Mouse (Mus musculus) spleen, postnatal 10 days (tissue): ENCODE measurements around the gene Gm27179.
"Not testable (repeated sequence)": the region's sequence is repeated elsewhere in the genome, so short reads cannot be mapped to it uniquely, and the experiment has no call there.

Source experiments
- DNase-seq, 2 experiments: peaks; one replicate each; pipeline ENCODE4 v3.0.0; 2021 to 2022; ENCODE audit warnings: low spot score in 2 of 2

Gm27179 gene

DNA sequence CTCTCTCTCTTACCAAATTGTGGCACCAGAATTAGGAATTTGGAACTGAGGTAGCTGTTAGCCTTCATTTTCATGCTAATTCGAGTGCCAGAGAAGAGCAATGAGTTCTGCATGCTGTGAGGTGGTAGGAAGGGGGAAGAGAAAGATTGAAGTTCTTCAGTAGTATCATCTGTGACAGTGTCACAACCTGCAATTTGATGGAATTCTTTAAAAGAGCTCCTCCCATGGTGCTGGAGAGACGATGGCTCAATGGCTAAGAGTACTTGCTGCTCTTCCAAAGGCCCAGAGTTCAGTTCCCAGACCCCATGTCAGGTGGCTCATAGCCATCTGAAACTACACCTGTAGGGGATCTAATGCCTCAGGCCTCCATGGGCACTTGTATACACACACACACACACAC lies at the start of gene Gm27179:
TSS of gene Gm27179 (minus strand) at position 101 of the 400 bp plus-strand sequence.
- DNase-seq: not testable (repeated sequence)

DNA sequence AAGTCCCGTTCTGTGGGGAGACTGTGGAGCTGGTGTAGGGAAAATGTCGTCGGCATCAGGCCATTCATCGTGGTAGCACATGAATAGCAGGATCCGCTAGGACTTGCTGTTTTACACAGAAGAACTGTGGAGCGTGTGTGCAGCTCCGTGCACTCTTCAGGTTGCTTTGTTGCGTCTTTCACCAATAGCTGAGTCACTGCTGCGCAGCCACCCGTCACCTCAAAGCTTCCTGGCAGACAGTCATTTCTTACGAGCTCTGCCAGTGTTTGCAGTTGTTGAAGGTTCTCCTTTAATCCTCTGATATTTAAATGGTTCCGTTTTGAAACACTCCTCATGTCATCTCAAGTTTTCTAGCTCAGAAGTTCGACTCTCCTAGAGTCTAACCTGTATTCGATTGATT lies 45.2 kb upstream of the Gm27179 start:
- DNase-seq: not testable (repeated sequence)

DNA sequence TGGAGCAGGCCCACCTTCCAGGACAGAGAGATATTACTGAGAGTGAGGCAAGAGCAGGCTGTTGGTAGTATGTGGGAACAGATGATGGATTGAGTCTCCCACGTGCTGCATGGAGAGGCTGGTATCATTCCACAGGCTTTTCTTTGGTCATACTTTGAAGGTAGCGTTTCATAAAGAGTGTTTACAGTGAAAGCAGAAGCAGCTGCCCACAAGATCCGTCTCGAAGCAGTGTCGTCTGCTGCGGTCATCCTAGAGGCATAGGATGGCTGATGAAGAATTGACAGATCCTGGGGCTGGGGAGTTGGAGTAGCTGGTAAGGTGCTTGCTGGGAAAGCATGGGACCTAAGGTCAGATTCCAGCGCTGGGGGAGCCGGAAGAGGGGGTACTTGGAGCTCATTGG lies 44.5 kb upstream of the Gm27179 start:
- not testable (repeated sequence) for DNase-seq

DNA sequence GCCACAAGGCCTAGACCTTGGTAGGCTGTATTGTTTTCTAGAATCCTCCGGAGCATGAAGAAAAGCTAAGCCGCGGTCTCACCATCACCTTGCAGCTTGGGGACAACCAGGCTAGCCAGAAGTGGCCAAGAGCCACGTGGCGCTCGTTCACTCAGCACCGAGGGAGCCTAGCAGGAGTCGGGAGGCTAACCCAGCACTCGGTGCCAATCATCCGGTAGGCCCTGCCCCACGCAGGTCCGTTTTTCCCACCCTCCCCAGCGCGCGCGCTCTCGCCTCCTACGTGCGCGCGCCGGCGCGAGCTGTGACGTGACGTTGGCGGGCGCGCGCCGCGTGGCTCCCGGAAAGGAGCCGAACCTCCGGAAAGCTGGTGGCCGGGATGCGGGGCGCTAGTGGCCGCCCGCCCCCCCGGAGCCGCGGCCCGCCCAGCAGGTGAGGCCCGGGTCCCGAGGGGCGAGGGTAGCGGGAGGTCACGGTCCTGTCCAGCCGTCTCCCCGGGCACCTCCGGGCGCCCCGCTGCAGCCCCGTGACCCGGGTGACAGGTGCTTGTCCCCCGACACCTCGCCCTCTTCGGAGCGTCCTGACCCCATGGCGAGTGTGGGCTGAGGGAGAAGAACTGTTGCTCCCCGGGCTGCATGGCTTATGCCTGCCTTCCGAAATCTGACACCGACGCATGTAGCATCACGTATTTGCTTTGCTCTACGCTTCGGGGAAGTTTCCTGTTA lies 42.9 kb upstream of the Gm27179 start, which contains the start of gene Entpd4b:
TSS of gene Entpd4b (plus strand) at position 315 of the 722 bp plus-strand sequence.
- not testable (repeated sequence) for DNase-seq

DNA sequence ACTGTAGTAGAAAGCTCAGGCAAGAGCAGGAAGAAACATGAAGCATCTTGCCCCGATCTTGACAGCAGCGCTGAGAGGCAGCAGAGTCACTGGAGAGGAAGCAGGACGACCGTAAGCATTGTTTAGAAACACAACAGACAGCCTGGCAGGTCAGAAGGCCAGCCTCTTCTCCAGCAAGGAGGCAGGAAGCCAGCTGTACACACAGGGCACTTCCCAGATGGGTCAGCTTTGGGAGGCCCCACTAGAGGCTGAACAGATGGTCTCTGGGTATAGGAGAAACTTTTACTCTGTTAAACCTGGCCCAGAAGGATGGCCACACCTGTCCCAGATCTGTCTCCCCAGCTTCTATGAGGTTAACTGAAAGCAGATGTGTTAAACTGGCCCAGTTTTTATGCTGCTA lies 35.0 kb upstream of the Gm27179 start:
- not testable (repeated sequence) for DNase-seq

DNA sequence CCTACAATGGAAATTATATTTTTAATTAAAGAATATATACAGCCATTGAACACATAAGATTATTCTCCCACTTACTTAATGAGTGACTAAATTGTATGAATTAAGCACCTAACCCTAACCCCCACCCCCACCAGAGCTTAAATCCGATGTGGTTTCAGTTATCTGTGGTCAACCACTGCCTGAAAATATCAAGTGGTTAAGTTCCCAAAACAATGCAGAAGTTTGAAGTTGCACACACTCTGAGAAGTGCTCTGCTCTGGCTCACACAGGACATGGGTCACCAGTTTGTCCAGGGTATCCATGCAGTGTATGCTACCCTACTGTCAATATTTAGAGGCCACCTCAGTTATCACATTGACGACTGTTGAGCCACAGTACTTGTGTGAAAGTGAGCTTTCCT lies 32.7 kb upstream of the Gm27179 start:
- not testable (repeated sequence) for DNase-seq

DNA sequence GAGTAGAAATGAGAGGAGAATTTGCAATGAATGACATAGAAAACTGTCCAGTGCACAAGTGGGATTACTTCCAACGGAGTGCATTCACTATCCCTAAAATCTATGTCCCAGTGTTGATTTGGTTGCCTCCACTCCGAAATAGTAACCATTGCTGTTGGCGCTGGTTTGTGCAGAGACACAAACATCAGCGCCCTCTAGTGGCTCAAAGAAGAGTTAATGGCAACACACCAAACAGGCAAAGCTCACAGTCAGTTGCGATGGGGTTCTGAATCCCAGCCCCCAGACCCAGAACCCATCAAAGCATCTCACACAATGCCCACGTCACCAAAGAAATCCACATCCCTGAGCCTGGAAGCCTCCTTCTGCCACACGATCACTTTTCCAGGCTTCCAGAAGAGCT lies 31.7 kb upstream of the Gm27179 start:
- DNase-seq: not testable (repeated sequence)

DNA sequence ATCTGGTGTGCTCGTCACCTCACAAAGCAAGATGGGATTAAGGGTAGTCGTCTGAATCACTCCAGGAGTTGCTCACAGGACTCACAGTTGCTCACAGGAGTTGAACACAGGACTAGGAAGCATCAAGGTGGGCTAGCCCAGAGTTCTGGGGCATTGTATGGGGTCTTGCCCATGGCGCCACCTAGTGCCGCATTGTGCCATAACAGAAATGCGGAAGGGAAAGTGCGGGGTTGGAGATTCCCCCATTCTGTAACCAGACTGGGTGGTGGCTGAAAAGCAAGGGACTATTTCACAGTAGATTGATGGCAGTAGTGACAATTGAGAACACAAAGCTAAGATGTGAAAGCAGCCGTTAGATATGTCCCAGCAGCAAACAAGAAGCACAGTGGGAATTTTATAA lies 30.3 kb upstream of the Gm27179 start:
- DNase-seq: not testable (repeated sequence)

DNA sequence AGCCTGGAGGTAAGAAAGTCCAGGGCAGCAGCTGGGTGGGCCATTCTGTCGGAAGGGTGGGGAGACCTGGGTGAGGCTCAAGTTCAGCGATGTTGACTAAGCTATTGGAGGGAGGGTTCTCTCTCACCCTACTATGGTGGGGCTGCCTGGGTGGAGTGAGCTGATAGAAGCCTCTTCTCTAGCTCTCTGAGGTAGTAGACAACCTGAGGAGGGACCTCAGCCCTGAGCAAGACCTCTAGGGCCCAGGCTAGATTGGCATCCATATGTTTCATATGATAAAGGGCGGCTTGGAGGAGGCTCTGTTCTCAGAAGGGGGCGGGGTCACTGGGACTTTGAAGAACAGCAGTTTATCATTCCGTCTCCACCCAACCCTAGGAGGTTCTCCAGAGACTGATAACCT lies 27.8 kb upstream of the Gm27179 start:
- not testable (repeated sequence) for DNase-seq

DNA sequence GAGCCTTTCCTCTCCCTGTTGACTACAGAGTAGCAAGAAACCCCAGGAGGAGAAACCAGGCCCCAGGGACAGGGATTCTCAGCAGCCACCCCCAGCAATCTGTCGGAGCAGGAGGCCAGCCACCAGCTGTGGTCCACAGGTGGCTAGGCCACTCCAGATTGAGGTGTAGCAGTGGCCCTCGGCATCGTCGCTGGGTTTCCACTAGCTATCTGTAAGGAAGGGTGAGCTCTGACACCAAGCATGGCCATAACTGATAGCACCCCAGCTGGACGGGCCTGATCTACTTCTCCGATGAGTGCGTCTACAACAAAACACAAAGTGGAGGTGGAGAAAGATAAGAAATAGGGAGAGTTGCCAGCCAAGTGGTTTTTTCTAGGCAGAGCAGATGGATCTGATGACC lies 24.2 kb upstream of the Gm27179 start:
- DNase-seq: not testable (repeated sequence)

DNA sequence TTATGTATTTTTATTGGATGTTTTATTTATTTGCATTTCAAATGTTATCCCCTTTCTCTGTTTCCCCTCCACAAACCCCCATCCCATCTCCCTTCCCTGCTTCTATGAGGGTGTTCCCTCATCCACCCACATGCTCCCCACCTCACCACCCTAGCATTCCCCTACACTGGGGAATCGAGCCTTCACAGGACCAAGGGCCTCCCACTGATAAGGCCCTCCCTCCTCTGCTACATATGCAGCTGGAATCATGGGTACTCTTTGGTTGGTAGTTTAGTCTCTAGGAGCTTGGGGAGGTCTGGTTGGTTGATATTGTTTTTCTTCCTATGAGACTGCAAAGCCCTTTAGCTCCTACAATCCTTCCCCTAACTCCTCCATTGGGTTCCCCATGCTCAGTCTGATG lies 13.9 kb upstream of the Gm27179 start:
- not testable (repeated sequence) for DNase-seq

DNA sequence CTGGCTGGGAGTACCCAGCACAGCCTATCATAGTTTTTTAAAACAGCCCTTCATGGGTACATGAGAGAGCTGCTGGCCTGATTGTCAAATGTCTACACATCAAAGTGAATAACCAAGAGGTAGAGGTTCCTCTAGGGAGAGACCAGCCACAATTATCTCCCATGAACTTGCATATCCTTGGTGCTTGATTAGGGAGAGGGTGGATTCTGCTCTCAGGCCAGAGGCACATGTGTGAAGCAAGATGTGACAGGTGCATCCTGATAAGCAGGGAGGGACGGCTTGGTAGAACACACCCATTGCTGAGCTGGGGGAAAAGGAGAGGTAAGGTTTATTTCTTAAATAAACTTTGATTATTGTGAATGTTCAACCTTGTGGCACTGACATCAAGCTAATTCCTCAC lies 10.7 kb upstream of the Gm27179 start:
- DNase-seq: not testable (repeated sequence)

DNA sequence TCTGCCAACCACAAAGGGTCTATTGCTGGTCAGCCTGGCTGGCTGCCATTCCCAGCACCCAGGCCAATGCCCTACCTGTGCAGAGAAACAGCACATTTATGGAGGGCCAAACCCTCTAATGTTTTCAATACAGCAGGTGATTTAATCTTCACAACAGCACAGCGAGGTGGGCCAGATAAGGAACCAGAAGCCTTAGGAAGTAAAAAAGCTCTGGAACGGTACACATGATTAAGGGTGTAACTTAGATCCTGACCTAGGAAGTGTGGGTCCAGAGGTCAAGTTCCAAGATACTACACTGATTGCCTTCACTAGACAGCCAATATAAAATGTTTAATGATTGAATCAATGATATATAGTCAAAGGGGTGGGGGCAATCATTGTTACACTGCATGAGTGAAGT lies 8.5 kb upstream of the Gm27179 start:
- not testable (repeated sequence) for DNase-seq

DNA sequence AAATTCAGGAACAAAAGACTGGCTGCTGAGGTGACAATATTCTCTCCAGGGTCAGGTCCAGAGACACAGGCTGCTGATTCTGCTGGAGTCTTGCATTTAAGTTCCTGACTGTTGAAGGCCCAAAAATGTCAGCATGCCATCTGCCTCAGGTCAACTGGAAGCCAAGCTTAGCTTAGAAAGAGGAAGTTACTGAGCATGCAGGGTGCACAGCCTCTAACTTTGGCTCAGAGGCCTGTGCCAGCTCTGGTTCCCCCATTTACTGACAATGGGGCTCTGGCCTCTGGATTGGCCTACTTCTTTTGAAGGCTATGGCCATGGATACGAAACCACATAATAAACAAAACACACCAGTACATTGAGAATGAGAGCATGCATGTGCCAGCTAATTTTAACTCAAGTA lies 5.3 kb downstream of the Gm27179 start:
- DNase-seq: not testable (repeated sequence)

DNA sequence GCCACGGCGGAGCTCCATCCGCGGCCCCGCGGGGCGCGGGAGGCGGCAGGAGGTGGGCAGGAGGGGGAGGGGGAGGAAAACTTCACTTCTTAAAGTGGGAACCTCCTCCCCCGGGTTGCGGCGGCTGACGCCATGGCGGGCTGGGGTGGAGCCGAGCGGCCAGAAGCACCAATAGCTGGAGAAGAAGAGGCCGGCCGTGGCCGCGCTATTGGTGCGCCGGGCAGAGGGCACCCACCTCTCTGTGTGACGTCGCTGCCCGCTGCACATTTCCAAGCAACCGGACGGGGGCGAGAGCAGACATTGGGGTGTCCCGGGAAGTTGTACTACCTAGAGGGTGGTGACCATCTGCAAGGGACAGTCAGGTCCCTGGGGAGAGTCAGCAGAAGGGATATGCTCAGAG lies 9.2 kb downstream of the Gm27179 start, which contains the start of gene Gm16867:
TSS of gene Gm16867 (minus strand) at position 189 of the 400 bp plus-strand sequence.
- DNase-seq: not testable (repeated sequence)

DNA sequence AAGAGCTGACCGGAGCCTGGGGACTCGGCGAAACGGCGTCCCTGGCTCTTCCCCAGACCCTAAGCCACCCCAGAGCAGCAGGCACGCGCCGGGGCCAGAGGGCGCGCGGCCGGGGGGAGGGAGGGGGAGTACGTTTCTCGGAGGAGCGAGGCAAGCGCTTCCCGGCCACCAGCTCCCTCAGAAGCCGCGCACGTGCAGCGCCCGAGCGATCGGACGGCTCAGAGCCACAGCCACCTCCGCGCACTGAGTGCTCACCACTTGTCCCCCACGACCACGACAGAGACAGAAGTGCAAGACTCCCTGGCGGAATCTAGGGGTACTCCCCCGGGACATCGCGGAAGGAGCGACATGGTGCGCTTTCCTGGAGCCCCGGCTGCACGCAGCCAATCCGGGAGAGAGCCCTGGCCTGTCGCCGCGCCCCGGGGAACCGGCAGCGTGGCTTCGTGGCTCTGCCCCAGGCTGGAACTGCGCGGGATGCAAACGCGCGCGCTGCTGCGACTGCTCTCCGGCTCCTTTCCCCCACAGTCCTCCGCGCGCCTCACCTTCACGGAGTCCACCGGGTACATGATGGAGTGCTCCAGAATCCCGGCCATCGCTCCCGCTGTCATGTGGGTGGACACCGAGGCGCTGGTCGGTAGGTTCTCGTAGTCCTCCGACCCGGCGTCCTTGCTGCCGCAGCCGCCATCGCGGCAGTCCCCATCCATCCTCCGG lies 9.8 kb downstream of the Gm27179 start:
- DNase-seq: not testable (repeated sequence)

DNA sequence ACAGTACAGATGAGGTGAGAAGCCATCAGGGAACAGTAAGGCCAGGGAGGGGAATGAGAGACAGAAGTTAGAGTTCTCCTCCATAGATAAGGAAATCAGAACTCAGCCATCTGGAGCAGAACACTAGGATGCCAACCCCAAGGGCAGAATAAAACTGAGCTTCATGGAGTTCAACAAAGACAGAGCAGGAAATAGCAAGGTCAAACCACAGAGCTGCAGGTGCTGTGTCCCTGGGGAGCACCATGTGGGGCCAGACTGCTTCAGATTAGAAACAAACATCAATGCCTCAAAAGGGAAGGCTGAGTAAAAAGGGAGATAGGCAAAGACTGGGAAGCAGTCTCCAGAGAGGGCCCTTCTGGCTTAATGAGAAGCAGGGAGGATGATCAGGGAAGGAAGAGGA lies 16.1 kb downstream of the Gm27179 start:
- DNase-seq: not testable (repeated sequence)

DNA sequence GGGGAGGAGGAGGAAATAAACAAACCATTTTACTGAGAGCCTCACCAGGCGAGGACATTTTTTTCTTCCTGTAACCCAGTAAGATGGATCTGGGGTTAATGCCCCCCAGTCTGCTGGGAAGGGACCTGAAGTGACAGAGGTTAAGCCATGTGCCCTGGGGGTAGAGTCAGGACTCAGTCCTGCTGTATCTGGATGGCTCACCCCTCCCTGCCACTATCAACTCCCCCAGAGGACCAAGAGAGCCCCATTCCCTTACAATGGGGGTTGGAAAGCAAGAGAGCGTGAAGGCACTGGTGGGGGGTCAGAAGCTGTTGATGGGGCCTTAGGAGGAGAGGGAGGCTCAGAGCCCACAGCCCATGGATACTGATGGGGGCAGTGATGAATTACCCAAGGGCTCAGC lies 17.4 kb downstream of the Gm27179 start:
- DNase-seq: not testable (repeated sequence)

DNA sequence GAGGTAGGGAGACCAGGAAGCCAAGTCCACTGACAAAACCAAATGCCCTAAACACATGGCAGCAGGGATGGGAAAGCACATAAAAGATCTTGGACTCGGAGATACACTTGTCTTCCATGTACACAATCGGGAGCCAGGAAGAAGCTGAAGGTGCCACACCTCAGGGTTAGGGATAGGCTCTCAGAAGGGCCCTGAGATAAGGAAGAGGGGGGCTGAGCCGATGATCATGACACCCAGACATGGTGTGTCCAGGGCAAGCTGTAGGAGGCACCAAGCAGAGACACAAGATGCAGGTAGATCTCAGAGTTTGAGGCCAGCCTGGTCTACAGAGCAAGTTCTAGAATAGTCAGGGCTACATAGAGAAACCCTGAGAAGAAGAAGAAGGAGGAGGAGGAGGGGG lies 17.8 kb downstream of the Gm27179 start:
- DNase-seq: not testable (repeated sequence)

DNA sequence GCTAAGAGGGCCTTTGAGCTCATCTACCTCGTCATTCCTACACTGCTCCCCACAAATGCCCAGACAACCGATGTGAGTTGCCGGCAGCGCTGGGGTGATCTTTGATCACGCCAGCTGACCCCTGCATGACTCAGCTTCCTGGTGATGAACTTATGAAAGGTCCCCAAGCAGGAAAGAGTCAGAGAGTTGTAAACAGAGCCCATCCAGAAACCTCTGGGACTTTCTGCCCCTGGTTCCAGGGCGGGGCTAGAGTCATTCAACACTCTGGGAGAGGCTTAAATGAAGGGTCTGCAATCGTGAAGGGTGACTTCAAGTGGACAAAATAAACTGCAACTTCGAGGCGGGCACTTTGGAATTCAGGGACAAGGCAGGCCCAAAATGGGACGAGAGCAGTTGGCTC lies 24.3 kb downstream of the Gm27179 start:
- DNase-seq: not testable (repeated sequence)

DNA sequence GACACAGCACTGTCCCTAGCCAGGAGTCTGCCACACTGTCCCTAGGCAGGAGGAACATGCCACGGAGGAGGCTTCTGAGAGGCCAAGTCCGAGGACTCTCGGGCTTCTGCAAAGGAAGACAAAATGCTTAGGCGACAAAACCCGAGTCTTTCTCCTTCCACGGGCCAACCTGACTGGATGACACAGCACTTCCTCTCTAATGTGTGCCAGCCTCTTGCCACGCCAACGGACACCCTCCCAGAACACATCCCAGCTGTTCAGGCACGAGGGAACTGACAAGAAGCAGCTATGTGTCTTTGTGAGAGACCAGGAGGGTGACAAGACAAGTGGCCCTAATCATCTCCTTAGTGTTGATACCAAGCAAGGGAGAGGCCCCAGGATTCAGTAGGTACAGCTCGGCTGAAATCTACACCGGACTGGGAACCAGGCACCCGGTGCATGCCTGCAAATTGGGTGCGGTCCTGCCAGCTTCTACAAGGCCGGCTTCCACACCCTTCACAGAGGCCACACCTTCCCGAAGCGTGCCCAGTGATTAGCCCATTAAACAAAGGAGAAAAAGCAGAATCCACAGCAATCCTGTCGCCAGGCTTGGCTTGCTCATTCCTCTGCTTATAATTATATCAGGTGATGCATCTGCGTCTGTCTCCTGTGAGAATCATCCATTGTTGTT lies 26.7 kb downstream of the Gm27179 start:
- DNase-seq: not testable (repeated sequence)

DNA sequence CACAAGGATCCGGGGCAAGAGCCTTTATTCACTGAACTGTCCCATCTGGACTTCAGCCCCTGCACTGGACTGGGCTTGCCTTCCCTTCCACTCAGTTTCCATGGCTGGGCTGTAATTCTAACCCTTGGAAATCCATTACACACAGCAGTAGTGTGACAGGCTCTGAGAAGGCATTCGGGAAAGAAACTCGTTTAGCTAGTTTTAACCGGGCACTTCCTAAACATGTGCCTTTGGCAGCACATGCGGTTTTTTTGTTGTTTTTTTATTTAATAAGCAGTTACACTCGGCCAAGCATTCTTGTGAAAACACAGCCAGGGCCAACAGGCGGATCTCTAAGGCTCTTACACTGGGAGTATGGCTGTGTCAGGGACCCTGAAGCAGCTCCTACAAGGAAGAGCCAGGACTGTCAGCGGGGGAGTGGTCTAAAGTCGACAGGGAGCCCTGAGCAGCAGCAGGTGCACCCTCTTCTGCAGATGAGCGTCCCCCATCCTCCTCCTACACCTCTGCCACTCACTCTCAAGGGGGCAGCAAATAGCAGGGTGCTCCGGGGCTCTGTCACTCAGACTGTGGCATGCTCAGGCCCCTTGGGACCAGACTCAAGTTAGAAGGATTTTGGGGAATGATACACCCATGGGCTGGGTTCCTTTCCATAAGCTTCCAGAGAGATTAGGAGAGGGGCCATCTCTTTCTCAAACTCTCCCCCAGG lies 38.3 kb downstream of the Gm27179 start:
- DNase-seq: not testable (repeated sequence)
